Mouse (Mus musculus): ENCODE measurements around the gene BC003965.

Gene BC003965

GRCm38 (mm10) chr17:25202401-25202800, 18.0 kb downstream of the BC003965 start:
- POLR2A ChIA-PET, result interaction anchor here in 2 of 4 experiments (0.6 to 1.4 kb wide), 5 partner anchors 9 to 243 kb away, joined by 3 to 4 read pairs (median 3); partner anchors contain the start of gene BC003965 (in 1 of the 2)
- CTCF ChIA-PET, result interaction anchor here in 1 of 4 experiments (0.6 kb wide), 1 partner anchor 25 kb away, joined by 5 read pairs; no protein-coding TSS in a partner anchor

GRCm38 (mm10) chr17:25210006-25210405, 25.7 kb downstream of the BC003965 start:
- CTCF ChIA-PET, result no interaction called here
- POLR2A ChIA-PET, result interaction anchor here in 3 of 4 experiments (0.6 to 1.6 kb wide), 5 partner anchors 10 to 526 kb away, joined by 3 read pairs; partner anchors contain the start of genes BC003965 (in 1 of the 3), Mslnl (in 1 of the 3) and Unkl (in 1 of the 3)

GRCm38 (mm10) chr17:25210680-25211466, 26.5 kb downstream of the BC003965 start:
- ChIA-PET POLR2A (interaction anchor here in 1 of 4 experiments (1.3 kb wide), 1 partner anchor 26 kb away, joined by 3 read pairs; the partner anchor contains the start of gene BC003965), CTCF (no interaction called here)

- POLR2A ChIA-PET, result interaction anchor here in 1 of 4 experiments (1.4 kb wide), 1 partner anchor 12 kb away, joined by 4 read pairs; no protein-coding TSS in a partner anchor
- CTCF ChIA-PET, result no interaction called here
These were observed 27.4 kb downstream of the BC003965 start for GRCm38 (mm10) chr17:25211705-25212104.

- POLR2A ChIA-PET, result interaction anchor here in 1 of 4 experiments (0.8 to 1.8 kb wide), 3 partner anchors 12 to 57 kb away, joined by 3 to 4 read pairs (median 3); no protein-coding TSS in a partner anchor
- CTCF ChIA-PET, result no interaction called here
These were observed 31.1 kb downstream of the BC003965 start for GRCm38 (mm10) chr17:25215431-25215830.

- CTCF ChIA-PET, result no interaction called here
- POLR2A ChIA-PET, result interaction anchor here in 2 of 4 experiments (1.3 to 1.6 kb wide), 2 partner anchors 9 to 22 kb away, joined by 3 to 4 read pairs; partner anchors contain the start of genes Gnptg (in 1 of the 2) and Tsr3 (in 1 of the 2)
These were observed 34.6 kb downstream of the BC003965 start for GRCm38 (mm10) chr17:25218967-25219366.

- ChIA-PET CTCF (no interaction called here), POLR2A (interaction anchor here in 2 of 4 experiments (1.1 to 1.6 kb wide), 4 partner anchors 10 to 45 kb away, joined by 3 to 4 read pairs (median 3); partner anchors contain the start of genes Gnptg (in 1 of the 2) and Tsr3 (in 1 of the 2))
These were observed 35.3 kb downstream of the BC003965 start for GRCm38 (mm10) chr17:25219492-25220295.

GRCm38 (mm10) chr17:25220746-25221145, 36.4 kb downstream of the BC003965 start:
- POLR2A ChIA-PET, result interaction anchor here in 2 of 4 experiments (0.8 to 4.2 kb wide), 10 partner anchors 9 to 269 kb away, joined by 3 to 27 read pairs (median 4); partner anchors contain the start of genes Gnptg (in 1 of the 2), Tsr3 (in 1 of the 2) and Ube2i (in 1 of the 2)
- CTCF ChIA-PET, result no interaction called here

- POLR2A ChIA-PET, result interaction anchor here in 3 of 4 experiments (0.6 to 4.2 kb wide), 18 partner anchors 9 to 270 kb away, joined by 3 to 27 read pairs (median 4); partner anchors contain the start of genes Ube2i (in 2 of the 3), BC003965 (in 1 of the 3), Gnptg (in 1 of the 3) and Jpt2 (in 1 of the 3)
- CTCF ChIA-PET, result no interaction called here
These were observed 37.6 kb downstream of the BC003965 start for GRCm38 (mm10) chr17:25221821-25222503.

- ChIA-PET POLR2A (interaction anchor here in 2 of 4 experiments (0.8 to 4.2 kb wide), 5 partner anchors 18 to 52 kb away, joined by 4 to 27 read pairs (median 8); partner anchors contain the start of genes Ube2i (in 2 of the 2), BC003965 (in 1 of the 2), Gnptg (in 1 of the 2) and Tsr3 (in 1 of the 2)), CTCF (interaction anchor here in 2 of 4 experiments (0.6 kb wide), 2 partner anchors 116 to 581 kb away, joined by 3 to 12 read pairs; no protein-coding TSS in a partner anchor)
These were observed 38.2 kb downstream of the BC003965 start for GRCm38 (mm10) chr17:25222504-25222940.

- ChIA-PET POLR2A (interaction anchor here in 2 of 4 experiments (0.7 to 4.2 kb wide), 8 partner anchors 11 to 721 kb away, joined by 3 to 27 read pairs (median 4); partner anchors contain the start of genes Ube2i (in 2 of the 2), BC003965 (in 1 of the 2), Gnptg (in 1 of the 2) and Nhlrc4 (in 1 of the 2)), CTCF (interaction anchor here in 2 of 4 experiments (0.6 kb wide), 2 partner anchors 116 to 580 kb away, joined by 3 to 12 read pairs; no protein-coding TSS in a partner anchor)
These were observed 38.7 kb downstream of the BC003965 start for GRCm38 (mm10) chr17:25222951-25223601.

GRCm38 (mm10) chr17:25224586-25225222, 40.4 kb downstream of the BC003965 start:
- CTCF ChIA-PET, result interaction anchor here in 2 of 4 experiments (0.5 to 0.6 kb wide), 2 partner anchors 48 to 54 kb away, joined by 3 to 4 read pairs; no protein-coding TSS in a partner anchor

GRCm38 (mm10) chr17:25225659-25226058, 41.3 kb downstream of the BC003965 start:
- POLR2A ChIA-PET, result interaction anchor here in 2 of 4 experiments (0.6 to 2.4 kb wide), 6 partner anchors 12 to 504 kb away, joined by 3 to 7 read pairs (median 5); partner anchors contain the start of genes BC003965 (in 1 of the 2), Gnptg (in 1 of the 2) and Tsr3 (in 1 of the 2)
- CTCF ChIA-PET, result interaction anchor here in 1 of 4 experiments (0.6 kb wide), 1 partner anchor 49 kb away, joined by 4 read pairs; no protein-coding TSS in a partner anchor

More at GRCm38 (mm10) chr17:25224586-25225222, 40.4 kb downstream of the BC003965 start:
- POLR2A ChIA-PET, result interaction anchor here in 3 of 4 experiments (0.6 to 4.2 kb wide), 10 partner anchors 13 to 503 kb away, joined by 3 to 27 read pairs (median 4); partner anchors contain the start of genes Gnptg (in 2 of the 3), Tsr3 (in 2 of the 3) and Ube2i (in 1 of the 3)

GRCm38 (mm10) chr17:25227991-25228390, 43.6 kb downstream of the BC003965 start:
- ChIA-PET POLR2A (interaction anchor here in 1 of 4 experiments (0.7 to 1.7 kb wide), 5 partner anchors 12 to 46 kb away, joined by 3 to 4 read pairs (median 3); partner anchors contain the start of genes Gnptg and Tsr3), CTCF (no interaction called here)

- POLR2A ChIA-PET, result interaction anchor here in 3 of 4 experiments (0.9 to 2.2 kb wide), 8 partner anchors 9 to 55 kb away, joined by 3 to 11 read pairs (median 4); partner anchors contain the start of genes Gnptg (in 2 of the 3), Tsr3 (in 2 of the 3) and Gm38655 (in 1 of the 3)
These were observed 45.8 kb downstream of the BC003965 start for GRCm38 (mm10) chr17:25230014-25230655.

More at GRCm38 (mm10) chr17:25230014-25230655, 45.8 kb downstream of the BC003965 start:
- CTCF ChIA-PET, result interaction anchor here in 1 of 4 experiments (0.8 kb wide), 1 partner anchor 10 kb away, joined by 3 read pairs; the partner anchor contains the start of genes Gnptg and Tsr3
